Mouse (Mus musculus): ENCODE results near the gene Olfr420.

GRCm38 (mm10) chr1:174157622-174158021, 2.2 kb downstream of the Olfr420 start:
- TF ChIP-seq CTCF (IDR thresholded peaks at IDR 0.05; ENCODE audit: extremely low read depth, insufficient read depth, insufficient read length, insufficient replicate concordance) (no peak), POLR2A (IDR thresholded peaks at IDR 0.05; ENCODE audit: low read depth, low read length) (no peak)

Data from spleen, adult 2 months (tissue).